Mouse (Mus musculus) layer of hippocampus, postnatal 36 days (tissue): ENCODE data around the gene Ccndbp1. TPM values are rescaled to one million over a fixed set of nuclear protein-coding genes. Genes with fewer than 3 reads are reported as not detected.
"Not testable (repeated sequence)": the region's sequence is repeated elsewhere in the genome, so short reads cannot be mapped to it uniquely, and the experiment has no call there.

ENCODE experiments used
- DNase-seq, 2 experiments: peaks; one replicate each; pipeline ENCODE4 v3.0.0; 2022
- total RNA-seq, 2 experiments: library from RNA; stranded (reverse); gene quantifications; 2 replicates each; pipeline ENCODE4 v1.2.3; 2021

Ccndbp1 gene
- total RNA-seq = 10 to 100 TPM; 57.0 to 58.5 TPM

DNA sequence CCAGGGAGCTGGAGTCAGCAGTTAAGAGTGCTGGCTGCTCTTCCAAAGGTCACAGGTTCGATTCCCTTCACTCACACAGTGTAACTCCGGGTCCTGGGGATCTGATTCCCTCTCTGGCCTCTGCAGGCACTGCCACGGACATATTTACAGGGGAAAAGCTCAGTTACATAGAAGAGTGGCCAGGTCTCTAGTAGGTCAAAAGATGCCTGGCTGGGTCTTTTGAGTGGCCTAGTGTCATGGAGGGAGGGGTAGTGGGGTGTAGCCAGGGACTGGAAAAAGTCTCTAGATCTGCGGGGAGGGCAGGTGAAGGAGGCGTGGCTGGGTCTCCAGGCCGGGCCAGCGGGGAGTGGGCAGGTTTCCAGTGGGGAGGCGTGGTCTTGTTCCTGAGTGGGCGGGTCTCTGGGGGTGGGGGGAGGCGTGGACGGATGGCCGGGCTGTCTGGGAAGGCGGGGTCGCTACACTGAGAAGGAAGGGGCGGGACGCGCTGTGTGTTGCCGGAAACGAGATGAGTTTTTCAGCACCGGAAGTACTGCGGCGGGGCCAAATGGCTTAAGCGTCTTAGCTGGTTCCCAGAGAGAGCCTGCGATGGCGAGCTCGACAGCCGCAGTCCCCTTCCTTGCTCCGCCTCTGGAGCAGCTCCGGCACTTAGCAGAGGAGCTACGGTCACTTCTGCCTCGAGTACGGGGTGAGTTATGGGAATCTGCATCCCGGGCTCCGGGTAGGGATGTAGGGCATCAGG is at the start of gene Ccndbp1:
Gene Ccndbp1, plus strand, starts transcription at position 479 of the 739 bp plus-strand sequence.
- peak; percentile 82 to 84 for DNase-seq

DNA sequence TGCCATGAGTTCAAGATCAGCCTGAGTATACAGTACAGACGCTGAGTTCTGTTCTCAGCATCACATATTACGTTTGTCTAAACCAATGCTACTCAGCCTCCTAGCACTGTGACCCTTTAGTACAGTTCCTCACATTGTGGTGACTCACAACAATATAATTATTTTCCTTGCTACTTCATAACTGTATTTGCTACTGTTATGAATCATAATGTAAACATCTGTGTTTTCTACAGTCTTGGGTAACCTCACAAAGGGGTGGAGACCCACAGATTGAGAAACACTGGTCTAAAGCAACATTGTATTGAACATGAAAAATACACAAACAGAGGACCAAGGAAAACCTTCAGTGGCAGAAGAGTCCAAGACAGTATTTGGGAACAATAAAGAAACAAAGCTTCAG is 48.8 kb upstream of the Ccndbp1 start:
- no peak for DNase-seq

DNA sequence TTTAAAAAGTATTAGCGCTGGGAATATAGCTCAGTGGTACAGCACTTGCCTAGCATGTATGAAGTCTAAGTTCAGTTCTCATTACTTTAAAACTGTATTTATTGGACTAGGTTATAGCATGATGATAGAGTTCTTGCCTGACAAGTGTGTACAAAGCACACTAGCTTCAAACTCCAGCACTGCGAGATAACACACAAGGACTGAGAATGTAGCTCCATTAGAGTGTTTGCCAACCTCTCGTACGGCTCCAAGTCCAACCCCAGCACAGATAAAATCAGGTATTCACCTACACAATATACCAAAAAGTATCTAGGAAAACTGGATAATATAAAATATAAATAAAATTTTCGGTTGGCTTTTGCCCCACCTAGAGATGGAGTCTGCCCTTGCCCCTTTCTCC is 48.4 kb upstream of the Ccndbp1 start:
- DNase-seq = no peak

DNA sequence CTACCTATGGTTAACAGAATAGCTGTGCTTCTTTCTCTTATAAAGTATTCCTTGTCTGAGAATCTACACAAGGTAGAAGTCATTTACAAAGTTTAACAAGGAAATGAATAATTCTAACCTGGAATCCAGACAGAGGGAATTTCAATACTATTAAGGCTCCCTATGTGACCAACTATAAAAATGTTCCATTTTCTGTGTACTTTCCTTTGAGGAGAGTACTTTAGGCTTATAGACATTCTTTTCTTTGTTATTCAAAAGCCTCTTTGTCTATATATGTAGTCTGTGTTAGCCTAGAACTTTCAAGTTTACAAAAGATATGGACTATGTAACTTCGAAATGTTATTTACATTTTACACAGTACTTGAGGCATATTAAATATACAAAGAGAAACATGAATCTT is 47.9 kb upstream of the Ccndbp1 start:
- no peak for DNase-seq

DNA sequence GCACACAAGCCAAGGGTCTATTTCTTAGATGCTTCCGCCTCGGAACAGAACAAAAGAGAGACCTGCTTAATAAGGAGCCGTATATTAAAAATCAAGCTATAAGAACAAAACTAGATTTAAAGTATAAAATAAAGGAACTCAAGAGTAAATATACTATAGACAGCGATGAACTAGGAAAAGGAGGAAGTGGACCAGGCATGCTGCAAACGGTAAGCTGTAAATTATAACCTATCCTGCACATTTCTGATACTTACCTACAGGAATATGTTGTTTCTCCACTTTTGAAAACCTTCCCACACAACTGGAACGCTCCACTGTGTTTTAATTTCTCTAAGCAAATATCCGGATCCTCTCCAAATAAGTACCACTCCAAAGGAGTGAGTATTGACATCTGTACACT is 45.1 kb upstream of the Ccndbp1 start:
- no peak for DNase-seq

DNA sequence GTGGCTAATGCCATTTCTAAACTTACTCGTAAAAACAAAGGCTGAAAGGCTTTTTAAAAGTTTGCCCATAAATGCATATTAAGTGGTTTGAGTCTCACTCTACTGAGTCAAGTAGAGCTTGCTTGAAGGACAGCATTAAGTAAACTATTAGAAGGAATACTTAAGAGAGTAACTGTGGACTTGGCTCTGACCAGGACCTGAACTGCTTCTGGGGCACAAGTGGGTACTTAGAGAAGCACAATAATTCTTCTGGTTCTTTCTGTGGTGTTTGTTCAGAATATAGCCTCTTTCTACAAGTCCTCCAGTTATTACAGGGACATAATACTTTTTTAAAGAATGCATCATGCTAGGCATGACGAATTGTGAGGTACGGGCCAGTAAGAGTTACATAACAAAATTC is 42.7 kb upstream of the Ccndbp1 start:
- DNase-seq = no peak

DNA sequence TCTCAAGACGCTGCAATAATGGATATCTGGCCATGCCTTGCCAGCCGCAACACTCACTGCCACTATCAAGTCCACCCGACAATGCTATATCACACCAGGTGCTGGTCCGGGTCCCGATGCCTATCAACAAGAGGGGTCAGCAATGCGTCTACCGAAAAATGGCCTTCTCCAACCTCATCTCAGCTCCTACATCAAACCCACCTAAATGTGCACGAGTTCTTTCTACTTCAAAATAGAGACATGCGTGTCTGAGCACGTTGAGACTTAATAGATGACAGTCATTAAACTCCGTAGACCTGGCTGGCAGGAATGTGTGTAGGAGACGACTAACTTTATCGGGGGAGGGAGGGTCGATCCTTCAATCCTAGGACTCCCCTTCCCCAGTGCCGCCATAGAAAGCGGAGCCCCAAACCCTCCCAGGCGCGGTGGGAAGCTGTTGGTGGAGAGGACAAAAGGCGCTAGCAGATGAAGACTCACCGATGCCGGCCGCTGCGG is 38.1 kb upstream of the Ccndbp1 start:
- no peak for DNase-seq

DNA sequence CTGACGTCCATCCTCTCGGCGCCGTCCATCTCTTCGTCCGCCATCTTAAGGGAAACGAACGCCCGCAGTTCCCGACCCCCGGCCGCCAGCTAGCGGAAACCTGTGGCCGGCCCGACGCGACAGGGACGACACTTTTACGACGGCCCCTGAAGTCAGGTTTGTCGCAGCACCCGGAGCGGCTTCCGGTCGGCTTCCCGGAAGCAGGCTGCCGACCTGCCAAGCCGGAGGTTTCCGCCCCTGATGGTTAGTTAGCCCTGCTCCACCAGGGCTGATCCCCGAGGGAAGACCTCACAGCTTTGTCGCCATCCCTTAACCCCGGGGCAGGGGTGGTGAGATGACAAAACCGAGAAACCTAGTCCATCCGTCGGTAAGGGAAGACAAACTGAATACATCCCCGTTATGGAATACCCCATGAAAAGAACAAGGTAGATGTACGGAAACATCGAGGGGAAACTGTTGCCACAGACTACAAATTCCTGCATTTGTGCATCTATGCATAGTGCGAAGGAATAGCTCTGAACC is 37.6 kb upstream of the Ccndbp1 start, which contains the start of gene Ubr1:
Gene Ubr1, minus strand, starts transcription at position 157 of the 522 bp plus-strand sequence.
- peak; percentile 79 to 86 for DNase-seq

DNA sequence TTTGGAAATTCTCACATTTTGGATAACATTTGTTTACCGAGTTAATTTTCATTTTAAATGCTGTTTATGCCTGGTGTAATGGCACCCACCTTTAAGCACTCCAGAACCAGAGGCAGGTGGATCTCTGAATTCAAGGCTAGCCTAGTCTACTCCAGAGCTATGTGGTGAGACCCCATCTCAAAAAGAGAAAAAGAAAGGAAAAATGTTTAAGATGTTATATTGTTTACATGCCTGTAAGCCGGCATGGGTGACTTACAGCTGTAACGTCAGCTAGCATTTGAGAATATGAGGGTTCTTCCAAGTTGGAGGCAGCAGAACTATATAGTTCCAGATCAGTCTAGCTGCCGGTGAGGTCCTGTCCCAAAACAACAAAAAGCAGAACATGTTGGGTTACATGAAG is 36.4 kb upstream of the Ccndbp1 start:
- no peak for DNase-seq

DNA sequence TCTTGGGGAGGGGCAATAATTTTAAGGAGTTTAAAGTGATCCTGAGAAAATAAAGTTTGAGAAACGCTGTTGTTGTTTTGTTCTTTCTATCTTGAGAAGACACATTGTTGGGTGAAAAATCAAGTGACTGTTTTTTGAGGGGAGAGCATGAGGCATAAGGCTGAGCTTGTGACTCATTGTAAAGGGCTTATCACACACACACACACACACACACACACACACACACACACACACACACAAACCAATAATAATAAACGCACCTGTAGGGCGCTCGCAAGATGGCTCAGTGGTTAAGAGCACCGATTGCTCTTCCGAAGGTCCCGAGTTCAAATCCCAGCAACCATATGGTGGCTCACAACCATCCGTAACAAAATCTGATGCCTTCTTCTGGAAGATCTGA is 35.9 kb upstream of the Ccndbp1 start:
- DNase-seq = not testable (repeated sequence)

DNA sequence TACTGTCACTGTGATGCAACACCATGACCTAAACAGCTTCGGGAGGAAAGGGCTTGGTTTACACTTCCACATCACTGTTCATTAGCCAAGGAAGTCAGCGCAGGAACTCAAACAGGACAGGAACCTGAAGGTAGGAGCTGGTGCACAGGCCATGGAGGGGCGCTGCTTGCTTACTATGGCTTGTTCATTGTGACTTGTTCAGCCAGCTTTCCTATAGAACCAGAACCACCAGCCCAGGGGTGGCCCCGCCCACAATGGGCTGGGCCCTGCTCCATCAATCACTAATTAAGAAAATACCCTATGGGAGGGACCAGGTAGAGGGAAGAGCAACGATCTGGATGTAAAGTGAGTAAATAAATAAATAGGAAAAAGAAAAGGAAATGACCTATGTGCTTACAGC is 35.2 kb upstream of the Ccndbp1 start:
- DNase-seq = no peak

DNA sequence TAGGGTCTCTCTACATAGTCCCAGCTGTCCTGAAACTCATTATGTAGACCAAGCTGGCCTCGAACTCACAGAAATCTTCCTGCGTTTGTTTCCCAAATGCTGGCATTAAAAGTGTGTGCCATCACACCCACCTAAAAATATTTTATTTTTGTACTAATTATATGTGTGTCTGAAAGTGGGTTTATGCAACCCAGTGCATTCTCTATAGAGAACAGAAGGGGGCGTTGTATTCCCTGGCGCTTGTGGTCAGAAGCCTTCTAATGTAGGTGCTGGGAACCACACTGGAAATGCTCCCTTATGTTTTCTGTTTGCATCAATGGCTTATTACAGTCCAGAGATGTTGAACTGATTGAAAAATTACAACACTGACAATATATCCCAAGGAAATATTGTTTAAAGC is 31.9 kb upstream of the Ccndbp1 start:
- no peak for DNase-seq

DNA sequence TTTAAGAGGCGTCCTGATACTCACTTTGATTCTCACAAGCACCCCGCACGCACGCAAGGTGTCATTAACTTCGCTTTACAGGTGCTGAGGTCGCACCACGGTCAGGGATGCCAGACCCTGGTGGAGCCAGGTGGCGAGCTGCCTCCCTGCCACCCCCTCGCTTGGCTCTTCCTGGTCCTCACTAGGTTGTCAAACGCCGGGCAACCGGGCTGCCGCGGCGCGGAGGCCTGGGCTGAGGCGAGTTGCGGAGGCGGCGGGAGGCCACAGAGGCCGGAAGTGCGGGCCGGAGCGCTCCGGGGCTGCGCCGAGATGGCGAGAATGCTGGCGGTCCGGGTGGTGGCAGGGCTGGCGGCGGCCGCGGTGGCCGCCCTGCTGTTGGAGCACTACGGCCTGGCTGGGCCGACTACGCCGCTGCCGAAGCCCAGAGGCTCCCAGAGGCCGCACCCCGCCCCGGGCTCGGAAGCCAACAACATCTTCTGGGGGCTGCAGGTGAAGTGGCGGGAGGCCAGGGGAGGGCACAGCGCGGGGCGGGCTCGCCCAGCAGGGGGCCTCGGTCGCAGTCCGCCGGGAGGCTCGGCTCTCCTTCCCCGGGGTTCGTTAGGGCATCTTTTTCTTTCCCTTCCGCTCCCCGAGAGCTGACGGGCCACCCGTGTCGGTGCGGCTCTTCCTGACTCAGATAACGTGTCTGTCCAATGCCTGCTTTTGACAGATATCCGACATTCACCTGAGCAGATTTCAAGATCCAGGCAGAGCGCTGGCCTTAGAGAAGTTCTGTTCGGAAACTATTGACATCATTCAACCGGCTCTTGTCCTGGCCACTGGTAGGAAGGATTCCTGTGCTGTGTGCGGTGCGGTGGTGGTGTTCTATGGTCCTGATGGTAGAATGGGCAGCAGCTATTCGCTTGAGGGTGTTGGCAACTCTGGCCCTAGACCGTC is 30.9 kb upstream of the Ccndbp1 start, which contains the start of gene Tmem62:
Gene Tmem62, plus strand, starts transcription at position 28 of the 936 bp plus-strand sequence.
- peak; percentile 59 to 67 for DNase-seq

DNA sequence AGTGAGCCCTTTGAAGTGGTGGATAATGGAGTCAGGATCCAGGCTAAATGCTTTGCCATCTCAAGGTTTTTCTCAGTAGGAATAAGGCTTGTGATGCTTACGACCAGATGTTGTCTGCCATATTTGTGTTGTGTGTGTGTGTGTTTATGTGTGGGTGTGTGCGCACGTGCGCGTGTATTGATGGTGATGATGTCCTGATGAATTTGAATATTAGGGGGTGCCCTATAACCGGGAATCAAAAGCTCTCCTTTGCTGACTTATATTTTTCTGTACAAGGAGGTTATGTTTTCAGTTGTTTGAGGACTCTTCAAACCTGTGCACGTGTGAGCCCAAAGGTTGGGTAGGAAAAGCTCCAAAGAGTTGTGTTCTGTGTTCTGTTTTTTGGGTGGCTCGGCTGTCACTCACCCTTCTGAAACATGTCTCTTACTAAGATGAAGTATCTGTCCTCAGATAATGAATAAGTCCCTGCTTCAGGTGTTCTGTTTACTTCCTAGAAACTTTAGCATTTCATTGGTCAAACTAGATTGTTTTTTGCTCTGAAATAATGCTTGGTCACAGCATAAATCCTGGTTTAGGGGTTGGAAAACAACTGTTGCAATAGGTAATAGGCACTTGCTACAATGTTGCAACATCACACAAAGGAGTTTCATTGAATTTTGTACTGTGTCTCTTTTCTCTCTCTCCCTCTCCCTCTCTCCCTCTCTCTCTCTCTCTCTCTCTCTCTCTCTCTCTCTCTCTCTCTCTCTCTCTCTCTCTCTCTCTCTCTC is 30.1 kb upstream of the Ccndbp1 start:
- DNase-seq = no peak

DNA sequence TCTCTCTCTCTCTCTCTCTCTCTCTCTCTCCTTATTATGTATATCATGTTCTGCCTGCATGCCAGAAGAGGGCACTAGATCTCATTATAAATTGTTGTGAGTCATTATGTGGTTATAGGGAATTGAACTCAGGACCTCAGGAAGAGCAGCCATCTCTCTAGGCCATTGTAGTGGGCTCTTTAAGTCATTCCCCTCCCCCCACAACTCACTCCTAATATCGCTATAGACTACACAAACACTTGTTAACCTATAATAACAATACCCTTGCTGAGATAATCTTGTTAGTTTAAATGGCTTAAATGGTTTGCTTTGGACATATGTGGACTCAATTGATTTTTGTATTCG is 29.5 kb upstream of the Ccndbp1 start:
- no peak for DNase-seq

DNA sequence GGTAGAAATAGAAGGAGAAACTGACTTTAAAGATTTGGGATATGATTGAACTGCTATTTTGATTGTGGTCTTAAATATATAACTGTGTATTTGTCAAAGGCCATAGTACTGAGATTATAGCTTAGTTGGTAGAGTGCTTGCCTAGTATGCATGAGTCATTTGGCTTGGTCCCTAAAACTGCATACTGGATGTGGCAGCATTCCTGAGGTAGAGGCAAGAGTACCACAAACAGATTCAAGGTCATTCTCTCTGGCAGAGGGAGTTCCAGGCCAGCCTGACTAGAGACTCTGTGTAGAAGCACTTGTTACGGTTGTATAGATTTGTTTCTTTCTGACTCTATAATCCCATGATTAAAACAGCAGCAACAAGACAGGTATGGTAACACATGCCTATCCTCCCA is 28.4 kb upstream of the Ccndbp1 start:
- no peak for DNase-seq

DNA sequence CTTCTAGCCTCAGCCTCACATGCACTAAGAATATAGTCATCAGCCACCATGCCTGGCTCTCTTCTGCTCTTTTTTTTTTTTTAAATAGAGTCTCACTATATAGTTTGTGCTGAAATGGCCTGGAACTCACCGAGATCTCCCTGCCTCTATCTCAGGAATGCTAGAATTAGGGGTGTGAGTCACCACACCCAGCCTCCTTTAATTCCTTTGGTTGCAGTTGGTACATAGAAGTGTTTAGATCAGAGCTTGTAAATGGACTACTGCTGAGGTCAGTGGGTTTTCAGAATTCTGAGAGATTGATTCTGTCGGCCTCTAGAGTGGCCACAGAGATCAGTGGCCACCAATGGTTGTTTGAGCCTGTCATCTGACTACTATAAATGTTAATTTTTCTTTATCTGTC is 27.3 kb upstream of the Ccndbp1 start:
- no peak for DNase-seq

DNA sequence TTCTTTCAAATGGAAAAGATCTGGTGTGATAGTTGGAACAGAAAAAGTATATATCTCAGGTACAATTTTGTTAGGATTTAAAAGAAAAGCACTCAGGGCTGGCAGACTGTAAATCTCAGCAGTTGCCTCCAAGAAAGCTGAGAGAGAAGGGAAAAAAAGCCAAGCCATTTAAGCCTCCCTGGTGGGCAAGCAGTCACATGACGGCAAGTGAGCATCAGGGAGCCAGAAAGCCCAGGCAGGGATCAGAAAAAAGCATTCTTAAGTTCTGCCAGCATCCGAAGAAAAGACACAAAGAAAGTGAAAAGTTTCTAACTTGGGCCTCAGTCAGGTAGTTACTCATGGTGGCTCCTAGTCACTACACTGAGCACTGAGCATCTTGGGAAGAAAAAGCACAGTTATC is 24.6 kb upstream of the Ccndbp1 start:
- no peak for DNase-seq

DNA sequence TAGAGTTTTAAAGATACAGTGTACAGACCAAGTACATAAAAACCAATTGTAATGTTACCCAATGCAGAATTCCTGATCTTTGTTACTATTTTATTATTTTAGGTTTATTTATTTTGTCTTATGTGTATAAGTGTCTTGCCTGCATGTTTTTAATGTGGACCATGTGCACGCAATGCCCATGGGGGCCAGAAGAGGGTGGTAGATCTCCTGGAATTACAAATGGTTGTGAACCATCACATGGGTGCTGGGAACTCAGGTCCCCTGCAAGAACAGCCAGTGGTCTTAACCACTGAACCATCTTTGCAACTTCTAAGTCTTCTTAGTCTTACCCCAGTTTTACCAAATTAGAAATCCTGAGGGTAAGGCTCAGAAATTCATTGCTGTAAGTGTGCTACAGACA is 23.0 kb upstream of the Ccndbp1 start:
- no peak for DNase-seq

DNA sequence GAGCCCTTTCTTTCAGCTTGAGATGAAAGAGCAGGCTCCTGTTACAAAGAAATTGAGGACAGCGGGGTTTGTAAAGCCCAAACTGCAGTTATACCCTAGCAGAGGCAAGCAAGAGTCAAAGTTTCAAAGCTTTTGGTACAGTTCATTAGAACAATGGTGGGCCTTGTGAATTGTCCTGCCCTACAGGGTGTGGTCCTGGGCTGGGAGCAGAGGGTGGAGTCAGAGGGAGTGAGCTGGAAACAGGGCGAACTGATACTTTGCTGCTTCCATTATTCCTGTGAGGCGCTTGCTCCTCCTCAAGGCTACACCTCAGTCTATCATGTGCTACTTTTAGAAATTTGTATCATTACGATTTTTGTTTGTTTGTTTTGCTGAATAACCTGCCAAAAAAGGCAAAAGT is 17.0 kb upstream of the Ccndbp1 start:
- DNase-seq = no peak

DNA sequence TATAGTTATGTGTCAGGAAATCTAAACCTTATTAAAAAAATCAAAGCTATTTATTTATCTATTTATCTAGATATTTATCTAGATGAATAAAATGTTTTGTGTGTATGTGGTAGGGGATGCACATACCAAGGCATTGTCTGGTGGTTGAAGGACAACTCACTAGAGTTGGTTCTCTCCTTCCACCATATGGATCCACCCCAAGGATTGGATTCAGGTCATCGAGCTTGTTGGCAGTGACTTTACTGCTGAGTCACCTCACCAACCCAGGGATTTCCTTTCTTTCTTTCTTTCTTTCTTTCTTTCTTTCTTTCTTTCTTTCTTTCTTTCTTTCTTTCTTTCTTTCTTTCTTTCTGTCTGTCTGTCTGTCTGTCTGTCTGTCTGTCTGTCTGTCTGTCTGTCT is 11.6 kb upstream of the Ccndbp1 start:
- DNase-seq = not testable (repeated sequence)

DNA sequence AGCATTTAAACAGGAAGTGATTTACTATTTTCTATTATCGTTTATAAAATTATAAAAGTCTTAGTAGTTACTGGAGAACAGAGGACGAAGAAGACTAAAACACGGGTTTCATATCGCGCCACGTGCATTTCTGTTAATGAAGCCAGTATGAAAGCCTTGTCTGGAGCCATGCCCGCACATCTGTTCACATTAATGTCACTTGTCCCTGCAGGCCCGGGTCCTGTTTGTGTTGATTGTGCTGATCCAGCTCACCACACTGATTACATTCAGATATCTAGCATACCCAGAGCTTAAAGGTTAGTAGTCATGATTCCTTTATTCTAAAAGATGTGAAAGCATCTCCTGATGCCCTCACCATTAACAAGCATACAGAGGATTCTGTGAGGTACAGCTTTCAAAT is 9.3 kb upstream of the Ccndbp1 start:
- DNase-seq = no peak
